Mouse (Mus musculus) urinary bladder, adult 2 months (tissue): ENCODE measurements around the gene Cavin2. TPM values are rescaled to one million over a fixed set of nuclear protein-coding genes. Genes with fewer than 3 reads are reported as not detected.

Experiments
- DNase-seq: peaks from one replicate; pipeline ENCODE4 v3.0.0; 2022; ENCODE audit warnings: low spot score
- polyA plus RNA-seq: library from polyadenylated mRNA; depleted of rRNA; stranded (reverse); fragments of >200 nt; gene quantifications from 2 replicates; pipeline ENCODE4 v1.2.3, GENCODE M21; 2012; rRNA removed

The Cavin2 gene
- polyA plus RNA-seq, 1 experiment, result 99.9 TPM

- DNase-seq, result no peak
Measured at GRCm38 (mm10) chr1:51315476-51315875, 26.6 kb downstream of the Cavin2 start.

DNA sequence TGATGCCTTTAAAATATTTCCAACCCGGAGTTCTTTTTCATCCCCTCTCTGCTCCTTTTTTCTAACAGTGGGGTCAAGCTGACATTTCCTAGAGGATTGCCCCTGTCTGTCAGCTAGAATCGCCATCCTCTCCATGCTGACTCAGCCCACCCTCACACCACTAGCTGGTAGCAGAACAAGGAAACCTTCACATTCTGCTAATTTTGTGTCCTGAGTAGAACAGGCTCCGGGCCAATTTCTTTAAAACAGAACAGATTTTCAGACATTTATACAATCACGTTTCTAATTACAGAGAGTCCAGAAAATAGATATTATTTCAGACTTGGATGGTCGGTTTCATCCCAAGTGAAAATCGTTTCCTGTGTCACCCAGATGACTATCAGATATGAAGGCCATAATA is 34.6 kb downstream of the Cavin2 start:
- no peak for DNase-seq

- no peak for DNase-seq
Measured at GRCm38 (mm10) chr1:51328541-51328940, 39.6 kb downstream of the Cavin2 start.

DNA sequence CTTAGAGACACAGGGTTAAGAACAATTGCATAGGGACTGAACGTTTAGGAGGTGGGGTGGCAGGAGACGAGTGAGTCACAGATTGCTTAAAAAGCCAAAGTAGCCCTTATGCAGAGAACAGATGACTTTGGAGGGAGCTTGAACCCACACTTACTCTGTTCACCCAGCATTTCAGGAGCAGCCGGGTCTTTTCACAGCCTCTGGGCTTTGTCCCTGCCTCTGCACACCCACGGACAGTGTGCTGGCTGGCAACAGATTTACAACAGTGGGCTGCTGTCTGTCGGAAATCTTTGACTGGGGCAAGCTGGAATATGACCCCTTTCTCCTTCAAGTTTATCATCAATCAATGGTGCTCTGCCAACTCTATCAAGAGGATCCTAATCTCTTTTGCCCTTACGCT is 44.1 kb downstream of the Cavin2 start:
- DNase-seq, result no peak

- peak; percentile 50 for DNase-seq
Measured at GRCm38 (mm10) chr1:51333557-51334285, 44.8 kb downstream of the Cavin2 start.

DNA sequence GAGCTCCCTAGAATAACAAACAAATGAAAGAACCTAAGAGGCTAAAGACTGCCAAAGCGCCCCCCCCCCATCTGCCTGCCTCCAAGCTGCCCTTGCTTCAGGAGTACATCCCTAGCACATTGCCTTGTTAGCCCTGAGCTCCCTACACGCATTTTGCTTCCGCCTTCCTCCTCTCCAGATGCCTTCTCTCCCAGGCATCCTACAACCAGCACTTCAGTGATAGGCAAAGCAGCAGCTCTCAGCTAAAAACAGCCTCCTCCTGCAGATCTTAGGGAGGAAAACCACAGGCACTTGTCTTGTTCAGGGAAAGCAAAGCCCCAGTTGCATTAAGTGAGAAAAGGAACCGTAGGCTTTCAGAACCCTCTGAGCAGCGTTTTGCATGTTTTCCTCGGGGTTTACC is 45.4 kb downstream of the Cavin2 start:
- DNase-seq, result no peak

DNA sequence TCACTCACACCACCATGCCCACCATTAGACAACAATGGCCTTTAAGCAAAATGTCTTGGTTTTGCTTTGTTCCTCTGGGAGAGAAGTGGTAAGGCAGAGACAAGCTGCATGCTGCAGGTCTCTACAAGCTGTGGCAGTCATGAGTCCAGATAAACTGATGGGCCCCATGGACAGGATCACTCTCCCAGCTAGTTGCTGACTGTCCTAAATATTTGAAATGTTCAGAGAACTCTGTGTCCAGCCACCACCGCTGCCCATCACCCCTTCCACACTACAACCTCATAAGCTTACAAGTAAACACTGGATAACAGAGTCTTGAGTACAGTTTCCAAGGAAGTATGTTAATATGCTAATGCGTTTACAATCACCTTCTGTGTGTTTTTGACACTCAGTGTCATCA is 46.2 kb downstream of the Cavin2 start:
- DNase-seq, result no peak

DNA sequence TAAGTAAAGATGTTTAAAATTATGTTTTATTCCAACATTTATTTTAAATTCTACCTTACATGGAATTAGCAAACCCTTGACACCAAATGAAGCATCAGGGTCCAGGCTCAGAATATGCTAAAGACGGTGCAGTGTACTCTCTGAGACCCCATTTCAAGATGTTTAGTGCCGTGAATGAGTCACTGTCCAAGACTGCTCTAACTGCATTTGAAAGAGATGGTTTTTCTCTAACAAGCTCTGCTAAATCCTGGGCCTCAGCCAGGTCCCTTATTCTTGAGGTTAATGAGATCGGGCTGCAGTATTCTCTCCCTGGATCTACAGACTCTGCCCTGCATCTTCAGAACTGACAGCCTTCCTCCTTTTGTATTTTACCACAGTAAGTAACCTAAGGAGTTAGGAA is 55.2 kb downstream of the Cavin2 start:
- DNase-seq, result no peak

DNA sequence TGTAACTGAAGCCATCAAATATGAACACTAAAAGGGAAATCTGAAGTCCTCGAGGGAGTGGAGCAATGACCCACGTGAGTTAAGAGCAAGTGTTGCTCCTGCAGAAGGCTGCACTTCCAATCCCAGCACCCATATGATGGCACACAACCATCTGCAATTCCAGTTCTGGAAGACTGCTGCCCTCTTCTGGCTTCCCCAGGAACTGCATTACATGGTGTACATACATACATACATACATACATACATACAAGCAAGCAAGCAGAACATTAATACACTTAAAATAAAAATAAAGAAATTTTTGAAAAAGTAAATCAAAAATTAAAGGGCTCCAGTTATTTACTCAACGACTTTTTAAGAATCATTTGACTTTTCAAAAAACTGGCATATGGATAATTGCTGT is 58.7 kb downstream of the Cavin2 start:
- DNase-seq, result no peak

DNA sequence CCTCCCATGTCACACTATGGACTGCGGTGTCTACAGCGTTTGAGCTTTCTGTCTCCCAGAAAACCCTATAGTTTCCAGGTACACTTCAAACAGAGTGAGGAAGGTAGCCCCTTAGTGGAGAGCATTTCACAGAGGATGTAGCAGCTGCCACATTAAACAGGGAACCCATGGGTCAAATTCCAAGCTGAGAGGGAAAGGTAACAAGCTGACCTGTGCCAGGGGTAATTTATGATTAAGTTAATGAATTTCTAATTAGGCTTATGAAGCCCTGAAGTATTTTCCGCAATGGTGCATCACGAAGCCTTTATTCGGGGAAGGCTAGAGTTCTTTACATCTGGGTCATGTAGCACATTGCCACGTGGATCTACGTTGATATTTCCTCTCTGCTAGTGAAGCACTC is 59.7 kb downstream of the Cavin2 start:
- DNase-seq, result no peak

- DNase-seq, result no peak
Measured at GRCm38 (mm10) chr1:51349291-51349967, 60.5 kb downstream of the Cavin2 start.

Other genes with a start within 250 kb of the Cavin2 start
- 125 and 153 TPM in 2 replicates for gene Nabp1, start 189.3 kb downstream of the Cavin2 start, polyA plus RNA-seq